Comparison of ENCODE assay signal across 21 mouse cellular contexts in the genomic region with DNA sequence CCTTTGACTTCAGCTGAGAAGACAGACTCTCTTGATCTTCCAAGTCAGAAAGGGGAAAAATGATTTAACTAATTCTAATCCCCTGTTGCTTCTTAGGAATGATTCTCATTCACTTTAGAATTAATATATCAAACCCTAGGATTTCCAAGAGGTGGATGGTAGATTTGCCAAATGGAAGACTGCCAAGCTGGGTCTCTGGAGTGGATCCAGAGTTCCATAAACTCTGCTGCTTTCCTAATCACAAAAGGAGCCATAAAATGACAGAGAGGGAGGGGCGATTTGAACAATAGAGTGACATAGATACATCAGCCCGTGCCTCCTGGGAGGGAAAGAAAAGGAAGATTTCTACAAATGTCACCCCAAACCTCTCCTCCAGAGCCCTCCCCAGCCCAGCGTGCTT. TPM values are rescaled to one million over a fixed set of nuclear protein-coding genes. Genes with fewer than 3 reads are reported as not detected.
DNase-seq lines count a peak whose midpoint lies in the region; ATAC-seq and TF ChIP-seq lines count a peak whose summit lies in the region.
"Had no signal": no experiment of that assay in that cellular context is flagged by ENCODE, and none has a peak within 500 bp of the region (broad histone marks: within the 10 kb centered on the region; RNA-seq: fewer than 3 reads in every experiment).

No protein-coding gene starts in this region.

- no peak for TF ChIP-seq CTCF in forebrain, postnatal 0 days (IDR thresholded peaks at IDR 0.05; ENCODE audit: low read depth)
- no peak for TF ChIP-seq CTCF in layer of hippocampus, adult 2 months (conservative IDR thresholded peaks at IDR 0.05)

- no peak overlapping the region for H3K27ac ChIP-seq in forebrain, postnatal 0 days (ENCODE audit: low read depth, low read length)
- H3K27ac ChIP-seq in forebrain, embryonic 12.5 days: no peak overlapping the region
- H3K27ac ChIP-seq in layer of hippocampus, adult 2 months: peak overlapping the region; percentile 93; the same call in 1 of the 2 replicates
- no peak overlapping the region for H3K27ac ChIP-seq in midbrain, embryonic 14.5 days (replicated peaks; ENCODE audit: low read depth, low read length)
- H3K27ac ChIP-seq in midbrain, embryonic 16.5 days (ENCODE audit: low read length): no peak overlapping the region
- H3K27ac ChIP-seq: embryonic facial prominence, embryonic 13.5 days; hindbrain, embryonic 12.5 days had no signal

- no peak for ATAC-seq in forebrain, postnatal 0 days
- ATAC-seq in forebrain, embryonic 12.5 days (ENCODE audit: low FRiP score): no peak
- no peak for ATAC-seq in midbrain, embryonic 14.5 days (ENCODE audit: low FRiP score, low TSS enrichment)
- no peak for ATAC-seq in midbrain, embryonic 16.5 days
- ATAC-seq: CD4-positive, CD25-positive, alpha-beta regulatory T cell, adult 4 months; forebrain, embryonic 16.5 days; intestine, embryonic 16.5 days had no signal

- H3K9ac ChIP-seq in forebrain, postnatal 0 days: no peak overlapping the region
- no peak overlapping the region for H3K9ac ChIP-seq in forebrain, embryonic 12.5 days
- H3K9ac ChIP-seq in midbrain, embryonic 14.5 days (replicated peaks; ENCODE audit: low read length): no peak overlapping the region
- no peak overlapping the region for H3K9ac ChIP-seq in midbrain, embryonic 16.5 days (ENCODE audit: low read depth, low read length)
- H3K9ac ChIP-seq: embryonic facial prominence, embryonic 13.5 days; heart, embryonic 12.5 days; hindbrain, embryonic 12.5 days had no signal

- DNase-seq in adrenal gland, postnatal 10 days: peak; percentile 10
- DNase-seq in adrenal gland, adult 8-10 months: no peak
- DNase-seq in forebrain, postnatal 0 days: peak; percentile 47
- DNase-seq in layer of hippocampus, adult 2 months (ENCODE audit: low spot score in 2 of 2): no peak
- DNase-seq in layer of hippocampus, postnatal 25 days (ENCODE audit: extremely low spot score in 1 of 2, low spot score in 1 of 2): no peak
- peak; percentile 38 for DNase-seq in midbrain, embryonic 14.5 days
- DNase-seq: adrenal gland, postnatal 14 days; B cell, adult 2 months; cerebellum, adult 8-10 months; cerebellum, postnatal 25 days; gastrocnemius, postnatal 14 days; heart, postnatal 36 days had no signal

- 36% methylated on average over 3 of the region's 3 CpGs for WGBS in forebrain, postnatal 0 days
- 60% methylated on average over 3 of the region's 3 CpGs for WGBS in forebrain, embryonic 12.5 days
- 66% methylated on average over 3 of the region's 3 CpGs for WGBS in midbrain, embryonic 14.5 days
- 59% methylated on average over 3 of the region's 3 CpGs for WGBS in midbrain, embryonic 16.5 days

- no peaks in the 10 kb centered on the region for H3K9me3 ChIP-seq in forebrain, postnatal 0 days (ENCODE audit: low read length)
- H3K9me3 ChIP-seq in forebrain, embryonic 12.5 days: no peaks in the 10 kb centered on the region
- no peaks in the 10 kb centered on the region for H3K9me3 ChIP-seq in midbrain, embryonic 14.5 days (ENCODE audit: control insufficient read depth, low read length)
- no peaks in the 10 kb centered on the region for H3K9me3 ChIP-seq in midbrain, embryonic 16.5 days (replicated peaks; ENCODE audit: control insufficient read depth, low read length, poor library complexity, severe bottlenecking)
- H3K9me3 ChIP-seq: embryonic facial prominence, embryonic 13.5 days; G1E; heart, embryonic 12.5 days; hindbrain, embryonic 12.5 days had no signal

- H3K4me3 ChIP-seq in forebrain, postnatal 0 days (ENCODE audit: low read depth, low read length): no peak overlapping the region
- H3K4me3 ChIP-seq in forebrain, embryonic 12.5 days (replicated peaks): no peak overlapping the region
- no peak overlapping the region for H3K4me3 ChIP-seq in layer of hippocampus, adult 2 months
- H3K4me3 ChIP-seq in midbrain, embryonic 14.5 days (replicated peaks; ENCODE audit: low read depth, low read length): no peak overlapping the region
- H3K4me3 ChIP-seq in midbrain, embryonic 16.5 days (ENCODE audit: low read depth, low read length): no peak overlapping the region
- H3K4me3 ChIP-seq: embryonic facial prominence, embryonic 13.5 days; heart, embryonic 12.5 days; hindbrain, embryonic 12.5 days had no signal

- H3K4me1 ChIP-seq in forebrain, postnatal 0 days (ENCODE audit: insufficient read depth): 0 out of 2 replicates have a peak, but pooled peaks cover 5% of the 10 kb centered on the region
- peaks cover 18% of the 10 kb centered on the region for H3K4me1 ChIP-seq in forebrain, embryonic 12.5 days
- peaks cover 17% of the 10 kb centered on the region for H3K4me1 ChIP-seq in midbrain, embryonic 14.5 days (ENCODE audit: control insufficient read depth, insufficient read depth, low read length)
- peaks cover 9% of the 10 kb centered on the region for H3K4me1 ChIP-seq in midbrain, embryonic 16.5 days (ENCODE audit: control insufficient read depth, insufficient read depth, low read length)

- H3K27me3 ChIP-seq in forebrain, postnatal 0 days (ENCODE audit: insufficient read depth, low read length): no peaks in the 10 kb centered on the region
- H3K27me3 ChIP-seq in forebrain, embryonic 12.5 days: peaks cover 35% of the 10 kb centered on the region
- H3K27me3 ChIP-seq in midbrain, embryonic 14.5 days (ENCODE audit: control insufficient read depth, insufficient read depth, low read length): peaks cover 16% of the 10 kb centered on the region
- H3K27me3 ChIP-seq in midbrain, embryonic 16.5 days (ENCODE audit: control insufficient read depth, insufficient read depth, low read depth, low read length): peaks cover 11% of the 10 kb centered on the region; the same call in 1 of the 2 replicates

- H3K4me2 ChIP-seq in forebrain, postnatal 0 days (ENCODE audit: low read depth): no peak overlapping the region
- no peak overlapping the region for H3K4me2 ChIP-seq in forebrain, embryonic 12.5 days
- no peak overlapping the region for H3K4me2 ChIP-seq in midbrain, embryonic 14.5 days (ENCODE audit: low read length)
- no peak overlapping the region for H3K4me2 ChIP-seq in midbrain, embryonic 16.5 days (ENCODE audit: low read length)
- H3K4me2 ChIP-seq: embryonic facial prominence, embryonic 13.5 days; heart, embryonic 12.5 days; hindbrain, embryonic 12.5 days had no signal

- no peaks in the 10 kb centered on the region for H3K36me3 ChIP-seq in forebrain, postnatal 0 days (ENCODE audit: insufficient read depth)
- H3K36me3 ChIP-seq in forebrain, embryonic 12.5 days (replicated peaks): no peaks in the 10 kb centered on the region
- no peaks in the 10 kb centered on the region for H3K36me3 ChIP-seq in midbrain, embryonic 14.5 days (ENCODE audit: control insufficient read depth, insufficient read depth, low read length)
- no peaks in the 10 kb centered on the region for H3K36me3 ChIP-seq in midbrain, embryonic 16.5 days (ENCODE audit: control insufficient read depth, insufficient read depth, low read length)
- H3K36me3 ChIP-seq: embryonic facial prominence, embryonic 13.5 days; G1E; heart, embryonic 12.5 days; hindbrain, embryonic 12.5 days had no signal

RNA-seq across cellular contexts. Expression of a gene that starts 3.4 kb away (rescaled TPM):
- total RNA-seq in adrenal gland, postnatal 10 days (2021): under 1 TPM; 0.39 to 0.48 TPM
- total RNA-seq in adrenal gland, adult 8-10 months (2022): under 1 TPM; 0.10 to 0.62 (median 0.28) TPM
- total RNA-seq in forebrain, postnatal 0 days (2014; rRNA removed): 2.2 and 2.3 TPM in 2 replicates
- polyA plus RNA-seq in forebrain, postnatal 0 days (2015; fragmentation: Nextera tagmentation; extraction: Ambion mirVana): 0.50 and 0.71 TPM in 2 replicates
- polyA plus RNA-seq in forebrain, embryonic 12.5 days (2016; fragmentation: Nextera tagmentation; extraction: Ambion mirVana): 0.04 and 0.28 TPM in 2 replicates
- total RNA-seq in layer of hippocampus, adult 2 months (2021): 10 to 100 TPM; 28.3 to 29.6 TPM
- total RNA-seq in layer of hippocampus, postnatal 25 days (2021): 10 to 100 TPM; 27.7 to 29.1 TPM
- polyA plus RNA-seq in midbrain, embryonic 14.5 days (2014; fragmentation: Nextera tagmentation; extraction: Ambion mirVana): 0.36 and 0.65 TPM in 2 replicates
- 0.40 and 1.0 TPM in 2 replicates for polyA plus RNA-seq in midbrain, embryonic 16.5 days (2015; fragmentation: Nextera tagmentation; extraction: Ambion mirVana)
- total RNA-seq: adrenal gland, postnatal 14 days had no signal
- polyA plus RNA-seq: CD4-positive, CD25-positive, alpha-beta regulatory T cell, adult 4 months; G1E; heart, embryonic 12.5 days had no signal

Comparison
In these comparisons a context has a peak if more than half of its experiments do, and no peak if none do; other contexts are left out.
1. DNase-seq: peak in adrenal gland, postnatal 10 days (single experiment), forebrain, postnatal 0 days (single experiment) and midbrain, embryonic 14.5 days (single experiment); none in adrenal gland, adult 8-10 months (single experiment), layer of hippocampus, adult 2 months (0 of 2) and layer of hippocampus, postnatal 25 days (0 of 2).